Mouse (Mus musculus) 3T3-L1 (cell line): ENCODE results near the gene Hecw1.
"Not testable (repeated sequence)": the region's sequence is repeated elsewhere in the genome, so short reads cannot be mapped to it uniquely, and the experiment has no call there.

Source experiments
- DNase-seq: peaks from one replicate; pipeline ENCODE4 v3.0.0-alpha.2; 2015; ENCODE audit warnings: low read depth, low spot score

Gene Hecw1

GRCm38 (mm10) chr13:14374470-14374869 is 148.6 kb downstream of the Hecw1 start:
- no peak for DNase-seq

GRCm38 (mm10) chr13:14365546-14365945 is 157.5 kb downstream of the Hecw1 start:
- no peak for DNase-seq

GRCm38 (mm10) chr13:14327252-14327651 is 195.8 kb downstream of the Hecw1 start:
- DNase-seq: no peak

GRCm38 (mm10) chr13:14306617-14307016 is 216.4 kb downstream of the Hecw1 start:
- DNase-seq: no peak

- DNase-seq: no peak
These were observed 218.9 kb downstream of the Hecw1 start for GRCm38 (mm10) chr13:14304103-14304502.

- DNase-seq: no peak
These were observed 220.1 kb downstream of the Hecw1 start for GRCm38 (mm10) chr13:14302921-14303320.

- no peak for DNase-seq
These were observed 233.0 kb downstream of the Hecw1 start for GRCm38 (mm10) chr13:14290016-14290415.

- DNase-seq: no peak
These were observed 251.6 kb downstream of the Hecw1 start for GRCm38 (mm10) chr13:14271476-14271875.

GRCm38 (mm10) chr13:14260939-14261338 is 262.1 kb downstream of the Hecw1 start:
- DNase-seq: not testable (repeated sequence)

GRCm38 (mm10) chr13:14245946-14246345 is 277.1 kb downstream of the Hecw1 start:
- DNase-seq: no peak

GRCm38 (mm10) chr13:14179669-14180068 is 343.4 kb downstream of the Hecw1 start:
- DNase-seq: no peak

GRCm38 (mm10) chr13:14177989-14178388 is 345.0 kb downstream of the Hecw1 start:
- DNase-seq: peak; percentile 36
